Mouse (Mus musculus): ENCODE measurements around the gene Syngap1. TPM values are rescaled to one million over a fixed set of nuclear protein-coding genes. Genes with fewer than 3 reads are reported as not detected.

Syngap1 gene
- total and polyA plus RNA-seq, 2 experiments from 2014 or later: 5.0 to 85.2 TPM

GRCm38 (mm10) chr17:26968200-26968611 is 27.2 kb downstream of the Syngap1 start:
- Histone ChIP-seq H3K9ac (no peak overlapping the region), H3K36me3 (ENCODE audit: insufficient read depth) (peaks cover 68% of the 10 kb centered on the region), H3K27me3 (ENCODE audit: insufficient read depth, low read length) (no peaks in the 10 kb centered on the region), H3K4me3 (ENCODE audit: low read depth, low read length) (no peak overlapping the region), H3K4me1 (ENCODE audit: insufficient read depth) (no peaks in the 10 kb centered on the region), H3K4me2 (ENCODE audit: low read depth) (no peak overlapping the region), H3K27ac (ENCODE audit: low read depth, low read length) (no peak overlapping the region), H3K9me3 (ENCODE audit: low read length) (no peaks in the 10 kb centered on the region)
- ATAC-seq (no peak), DNase-seq (no peak)
- WGBS: 81% methylated on average over 6 of the region's 6 CpGs
- no peak for TF ChIP-seq CTCF (IDR thresholded peaks at IDR 0.05; ENCODE audit: low read depth)

- H3K4me2 ChIP-seq (ENCODE audit: low read depth): no peak overlapping the region
- 89% methylated on average over 6 of the region's 6 CpGs for WGBS
- no peak overlapping the region for H3K4me3 ChIP-seq (ENCODE audit: low read depth, low read length)
- H3K4me1 ChIP-seq (ENCODE audit: insufficient read depth): no peaks in the 10 kb centered on the region
- H3K27ac ChIP-seq (ENCODE audit: low read depth, low read length): no peak overlapping the region
- no peaks in the 10 kb centered on the region for H3K9me3 ChIP-seq (ENCODE audit: low read length)
- DNase-seq: no peak
- ATAC-seq: no peak
- no peak overlapping the region for H3K9ac ChIP-seq
- TF ChIP-seq CTCF (IDR thresholded peaks at IDR 0.05; ENCODE audit: low read depth): no peak
- peaks cover 62% of the 10 kb centered on the region for H3K36me3 ChIP-seq (ENCODE audit: insufficient read depth)
- H3K27me3 ChIP-seq (ENCODE audit: insufficient read depth, low read length): no peaks in the 10 kb centered on the region
Observed at GRCm38 (mm10) chr17:26969257-26969656, 28.2 kb downstream of the Syngap1 start.

GRCm38 (mm10) chr17:26970221-26970620 is 29.2 kb downstream of the Syngap1 start:
- H3K4me3 ChIP-seq (ENCODE audit: low read depth, low read length): no peak overlapping the region
- no peaks in the 10 kb centered on the region for H3K4me1 ChIP-seq (ENCODE audit: insufficient read depth)
- no peak overlapping the region for H3K27ac ChIP-seq (ENCODE audit: low read depth, low read length)
- no peak overlapping the region for H3K4me2 ChIP-seq (ENCODE audit: low read depth)
- TF ChIP-seq CTCF (IDR thresholded peaks at IDR 0.05; ENCODE audit: low read depth): no peak
- DNase-seq: no peak
- no peaks in the 10 kb centered on the region for H3K27me3 ChIP-seq (ENCODE audit: insufficient read depth, low read length)
- WGBS: 80% methylated on average over 9 of the region's 12 CpGs
- H3K9ac ChIP-seq: no peak overlapping the region
- no peak for ATAC-seq
- H3K9me3 ChIP-seq (ENCODE audit: low read length): no peaks in the 10 kb centered on the region
- peaks cover 58% of the 10 kb centered on the region for H3K36me3 ChIP-seq (ENCODE audit: insufficient read depth)

GRCm38 (mm10) chr17:26971247-26971905 is 30.3 kb downstream of the Syngap1 start:
- peaks cover 58% of the 10 kb centered on the region for H3K36me3 ChIP-seq (ENCODE audit: insufficient read depth)
- no peak overlapping the region for H3K27ac ChIP-seq (ENCODE audit: low read depth, low read length)
- H3K4me2 ChIP-seq (ENCODE audit: low read depth): no peak overlapping the region
- WGBS: 62% methylated on average over 7 of the region's 8 CpGs
- TF ChIP-seq CTCF (IDR thresholded peaks at IDR 0.05; ENCODE audit: low read depth): no peak
- H3K4me3 ChIP-seq (ENCODE audit: low read depth, low read length): no peak overlapping the region
- no peak overlapping the region for H3K9ac ChIP-seq
- no peak for ATAC-seq
- no peaks in the 10 kb centered on the region for H3K27me3 ChIP-seq (ENCODE audit: insufficient read depth, low read length)
- no peaks in the 10 kb centered on the region for H3K4me1 ChIP-seq (ENCODE audit: insufficient read depth)
- no peaks in the 10 kb centered on the region for H3K9me3 ChIP-seq (ENCODE audit: low read length)
- no peak for DNase-seq

- Histone ChIP-seq H3K4me2 (ENCODE audit: low read depth) (peak overlapping the region; percentile 94), H3K27me3 (ENCODE audit: insufficient read depth, low read length) (no peaks in the 10 kb centered on the region), H3K9ac (peak overlapping the region; percentile 75), H3K27ac (ENCODE audit: low read depth, low read length) (peak overlapping the region; percentile 79; the same call in 1 of the 2 replicates), H3K4me3 (ENCODE audit: low read depth, low read length) (peak overlapping the region; percentile 87), H3K36me3 (ENCODE audit: insufficient read depth) (peaks cover 51% of the 10 kb centered on the region), H3K9me3 (ENCODE audit: low read length) (no peaks in the 10 kb centered on the region), H3K4me1 (ENCODE audit: insufficient read depth) (no peaks in the 10 kb centered on the region)
- DNase-seq: no peak
- WGBS: 4% methylated on average over 3 of the region's 3 CpGs
- no peak for ATAC-seq
- no peak for TF ChIP-seq CTCF (IDR thresholded peaks at IDR 0.05; ENCODE audit: low read depth)
Observed at GRCm38 (mm10) chr17:26972107-26972506, 31.1 kb downstream of the Syngap1 start.

GRCm38 (mm10) chr17:26972703-26973574 is 31.9 kb downstream of the Syngap1 start, which contains the start of gene Zbtb9:
Gene Zbtb9 (plus strand): TSS chr17:26973167.
- no peak for TF ChIP-seq CTCF (IDR thresholded peaks at IDR 0.05; ENCODE audit: low read depth)
- ATAC-seq (peak; percentile 100), DNase-seq (peak; percentile 96)
- Histone ChIP-seq H3K4me1 (ENCODE audit: insufficient read depth) (no peaks in the 10 kb centered on the region), H3K27me3 (ENCODE audit: insufficient read depth, low read length) (no peaks in the 10 kb centered on the region), H3K9ac (peak within 1 kb of the TSS; percentile 75), H3K9me3 (ENCODE audit: low read length) (no peaks in the 10 kb centered on the region), H3K4me2 (ENCODE audit: low read depth) (peak within 1 kb of the TSS; percentile 94), H3K27ac (ENCODE audit: low read depth, low read length) (peak within 1 kb of the TSS; percentile 79), H3K4me3 (ENCODE audit: low read depth, low read length) (peak within 1 kb of the TSS; percentile 87), H3K36me3 (ENCODE audit: insufficient read depth) (peaks cover 45% of the 10 kb centered on the region)
- WGBS: under 1% methylated on average over 72 of the region's 75 CpGs

- Histone ChIP-seq H3K4me1 (ENCODE audit: insufficient read depth) (no peaks in the 10 kb centered on the region), H3K27me3 (ENCODE audit: insufficient read depth, low read length) (no peaks in the 10 kb centered on the region), H3K9me3 (ENCODE audit: low read length) (no peaks in the 10 kb centered on the region), H3K9ac (no peak overlapping the region), H3K27ac (ENCODE audit: low read depth, low read length) (no peak overlapping the region), H3K36me3 (ENCODE audit: insufficient read depth) (peaks cover 46% of the 10 kb centered on the region), H3K4me2 (ENCODE audit: low read depth) (0 out of 2 replicates have a peak overlapping the region, but pooled peaks have one; percentile 94), H3K4me3 (ENCODE audit: low read depth, low read length) (no peak overlapping the region)
- 94% methylated on average over 15 of the region's 15 CpGs for WGBS
- TF ChIP-seq CTCF (IDR thresholded peaks at IDR 0.05; ENCODE audit: low read depth): no peak
- DNase-seq: no peak
- no peak for ATAC-seq
Observed at GRCm38 (mm10) chr17:26974547-26974946, 33.5 kb downstream of the Syngap1 start.

Measured in forebrain, postnatal 0 days (tissue).